Mouse (Mus musculus): ENCODE results near the gene Sox5.

Gene Sox5

GRCm38 (mm10) chr6:143948553-143949308 lies 833.0 kb downstream of the Sox5 start:
- DNase-seq (ENCODE audit: low read depth, low spot score), result no peak

- DNase-seq (ENCODE audit: low read depth, low spot score), result no peak
These were observed 833.7 kb downstream of the Sox5 start for GRCm38 (mm10) chr6:143948071-143948470.

GRCm38 (mm10) chr6:143943126-143943525 lies 838.7 kb downstream of the Sox5 start:
- DNase-seq (ENCODE audit: low read depth, low spot score), result no peak

GRCm38 (mm10) chr6:143941291-143941785 lies 840.4 kb downstream of the Sox5 start:
- DNase-seq (ENCODE audit: low read depth, low spot score), result no peak

GRCm38 (mm10) chr6:143923146-143923545 lies 858.6 kb downstream of the Sox5 start:
- DNase-seq (ENCODE audit: low read depth, low spot score), result no peak

GRCm38 (mm10) chr6:143918405-143918947 lies 863.3 kb downstream of the Sox5 start:
- DNase-seq (ENCODE audit: low read depth, low spot score), result no peak

- DNase-seq (ENCODE audit: low read depth, low spot score), result peak; percentile 18
These were observed 865.5 kb downstream of the Sox5 start for GRCm38 (mm10) chr6:143916152-143916735.

- DNase-seq (ENCODE audit: low read depth, low spot score), result no peak
These were observed 866.1 kb downstream of the Sox5 start for GRCm38 (mm10) chr6:143915686-143916085.

GRCm38 (mm10) chr6:143912316-143912715 lies 869.5 kb downstream of the Sox5 start:
- DNase-seq (ENCODE audit: low read depth, low spot score), result no peak

- no peak for DNase-seq (ENCODE audit: low read depth, low spot score)
These were observed 877.1 kb downstream of the Sox5 start for GRCm38 (mm10) chr6:143904693-143905031.

GRCm38 (mm10) chr6:143903981-143904692 lies 877.6 kb downstream of the Sox5 start:
- no peak for DNase-seq (ENCODE audit: low read depth, low spot score)

- DNase-seq (ENCODE audit: low read depth, low spot score), result no peak
These were observed 880.9 kb downstream of the Sox5 start for GRCm38 (mm10) chr6:143900871-143901270.

GRCm38 (mm10) chr6:143895092-143895491 lies 886.7 kb downstream of the Sox5 start:
- no peak for DNase-seq (ENCODE audit: low read depth, low spot score)

GRCm38 (mm10) chr6:143892869-143893268 lies 888.9 kb downstream of the Sox5 start:
- DNase-seq (ENCODE audit: low read depth, low spot score), result no peak

GRCm38 (mm10) chr6:143888556-143888955 lies 893.2 kb downstream of the Sox5 start:
- no peak for DNase-seq (ENCODE audit: low read depth, low spot score)

GRCm38 (mm10) chr6:143878525-143878924 lies 903.3 kb downstream of the Sox5 start:
- DNase-seq (ENCODE audit: low read depth, low spot score), result no peak

- no peak for DNase-seq (ENCODE audit: low read depth, low spot score)
These were observed 913.0 kb downstream of the Sox5 start for GRCm38 (mm10) chr6:143868790-143869189.

GRCm38 (mm10) chr6:143868155-143868685 lies 913.6 kb downstream of the Sox5 start:
- DNase-seq (ENCODE audit: low read depth, low spot score), result no peak

- no peak for DNase-seq (ENCODE audit: low read depth, low spot score)
These were observed 914.7 kb downstream of the Sox5 start for GRCm38 (mm10) chr6:143867029-143867428.

- no peak for DNase-seq (ENCODE audit: low read depth, low spot score)
These were observed 915.2 kb downstream of the Sox5 start for GRCm38 (mm10) chr6:143866566-143866965.

GRCm38 (mm10) chr6:143862611-143863110 lies 919.1 kb downstream of the Sox5 start:
- DNase-seq (ENCODE audit: low read depth, low spot score), result no peak

- DNase-seq (ENCODE audit: low read depth, low spot score), result no peak
These were observed 921.7 kb downstream of the Sox5 start for GRCm38 (mm10) chr6:143860036-143860435.

All from telencephalon, adult 2 months (tissue).